Mouse (Mus musculus): Measurements from ENCODE around the gene Adipor2. TPM values are rescaled to one million over a fixed set of nuclear protein-coding genes. Genes with fewer than 3 reads are reported as not detected.

Adipor2 gene
- polyA plus RNA-seq, 2 experiments from 2014 or later, result 10.1 to 11.5 TPM

DNA sequence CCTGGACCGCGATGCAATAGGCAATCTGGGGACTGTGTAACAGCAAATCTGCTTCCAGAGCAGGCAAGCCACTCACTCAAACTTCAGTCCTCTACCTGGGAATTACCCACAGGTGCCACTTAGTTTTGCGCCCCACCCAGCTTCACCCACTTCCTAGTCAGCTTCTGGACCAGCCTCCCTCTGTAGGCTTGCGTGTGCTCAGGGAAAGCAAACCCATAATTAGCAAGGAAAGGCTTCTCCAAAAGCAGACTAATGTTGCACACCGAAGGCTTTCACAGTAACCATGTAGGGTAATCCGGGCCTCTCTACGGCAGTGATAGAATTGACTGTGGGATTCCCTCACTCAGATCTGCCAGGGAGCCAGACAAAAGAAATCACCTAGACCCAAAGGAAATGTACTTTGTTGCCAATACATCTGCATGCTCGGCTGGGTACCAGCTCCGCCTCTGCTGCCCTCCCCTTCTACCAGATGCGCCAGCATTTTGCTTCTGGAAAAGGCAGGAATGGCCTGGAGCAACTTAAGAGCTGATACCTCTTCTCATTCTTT is 109.6 kb downstream of the Adipor2 start:
- no peak for ATAC-seq

DNA sequence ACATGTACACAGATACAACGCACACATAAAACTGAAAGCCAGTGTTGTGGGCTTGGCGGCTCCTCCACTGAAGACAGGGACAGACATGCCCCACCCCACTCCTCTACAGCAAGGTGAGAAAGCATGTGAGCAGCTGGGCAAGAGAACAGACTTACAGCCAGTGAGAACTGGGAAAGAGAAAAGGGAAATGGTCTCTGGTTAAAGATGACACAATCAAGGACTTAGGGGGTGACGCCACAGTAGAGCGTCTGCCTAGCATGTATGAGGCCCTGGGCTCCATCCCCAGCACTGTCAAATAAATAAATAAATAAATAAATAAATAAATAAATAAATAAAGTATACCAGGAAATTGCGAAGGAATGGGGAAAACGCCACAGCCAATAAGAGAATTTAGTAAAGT is 114.2 kb downstream of the Adipor2 start:
- no peak for ATAC-seq

Other genes with a start within 250 kb of the Adipor2 start
- 10 to 100 TPM; 10.7 to 20.0 TPM for gene Dcp1b, start 242.5 kb downstream of the Adipor2 start, polyA plus RNA-seq (2017; shearing (Covaris generic))
- 1 to 10 TPM; 1.1 TPM for gene Cacna1c, start 221.3 kb downstream of the Adipor2 start, polyA plus RNA-seq (2017; shearing (Covaris generic))
- 1 to 10 TPM; 6.8 to 7.1 TPM for gene Cacna2d4, start 181.2 kb downstream of the Adipor2 start, polyA plus RNA-seq (2017; shearing (Covaris generic))
- gene Lrtm2, start 86.9 kb downstream of the Adipor2 start, polyA plus RNA-seq (2017; shearing (Covaris generic)), result not detected
- gene Fbxl14, start 62.0 kb upstream of the Adipor2 start, polyA plus RNA-seq (2017; shearing (Covaris generic)), result 10 to 100 TPM; 13.2 to 15.8 TPM
- gene Wnt5b, start 126.6 kb upstream of the Adipor2 start, polyA plus RNA-seq (2017; shearing (Covaris generic)), result not detected

Measured in activated CD4-positive, CD25-positive, alpha-beta regulatory T cell, adult 4 months (primary cell).